Mouse (Mus musculus): Measurements from ENCODE around the gene Nucb1.
A peak's percentile ranks its signal among the peaks of the same experiment; 100 is the strongest.

Gene Nucb1

GRCm38 (mm10) chr7:45461326-45461725 lies 48.9 kb downstream of the Nucb1 start:
- DNase-seq, result no peak

DNA sequence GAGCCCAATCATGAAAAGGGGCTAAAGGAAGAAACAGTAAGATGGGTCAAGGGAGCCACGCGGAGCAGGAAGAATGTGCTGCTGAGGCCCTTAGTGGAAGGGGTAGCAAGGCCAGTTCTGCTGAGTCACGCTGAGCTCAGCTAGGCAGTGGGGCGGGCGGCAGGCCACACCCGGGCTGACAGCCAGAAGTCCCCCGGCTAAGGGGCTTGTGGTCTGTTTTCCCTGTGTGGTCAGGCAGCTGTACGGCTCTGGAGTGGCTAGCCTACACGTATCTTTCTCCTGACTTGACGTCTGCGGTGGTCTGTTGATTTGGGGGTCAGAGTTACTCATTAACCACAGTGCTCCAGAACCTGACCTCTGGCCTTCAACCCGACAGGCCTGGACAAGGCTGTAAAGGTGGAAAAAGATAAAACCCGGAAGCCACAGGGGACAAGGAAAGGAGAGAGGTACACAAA lies 49.3 kb downstream of the Nucb1 start:
- DNase-seq, result no peak

- no peak for DNase-seq
Measured at GRCm38 (mm10) chr7:45460377-45460776, 49.8 kb downstream of the Nucb1 start.

- peak; percentile 96 to 98 for DNase-seq
Measured at GRCm38 (mm10) chr7:45459564-45460140, 50.6 kb downstream of the Nucb1 start, which contains the start of gene Ftl1. Gene Ftl1 (minus strand): TSS chr7:45459884.

DNA sequence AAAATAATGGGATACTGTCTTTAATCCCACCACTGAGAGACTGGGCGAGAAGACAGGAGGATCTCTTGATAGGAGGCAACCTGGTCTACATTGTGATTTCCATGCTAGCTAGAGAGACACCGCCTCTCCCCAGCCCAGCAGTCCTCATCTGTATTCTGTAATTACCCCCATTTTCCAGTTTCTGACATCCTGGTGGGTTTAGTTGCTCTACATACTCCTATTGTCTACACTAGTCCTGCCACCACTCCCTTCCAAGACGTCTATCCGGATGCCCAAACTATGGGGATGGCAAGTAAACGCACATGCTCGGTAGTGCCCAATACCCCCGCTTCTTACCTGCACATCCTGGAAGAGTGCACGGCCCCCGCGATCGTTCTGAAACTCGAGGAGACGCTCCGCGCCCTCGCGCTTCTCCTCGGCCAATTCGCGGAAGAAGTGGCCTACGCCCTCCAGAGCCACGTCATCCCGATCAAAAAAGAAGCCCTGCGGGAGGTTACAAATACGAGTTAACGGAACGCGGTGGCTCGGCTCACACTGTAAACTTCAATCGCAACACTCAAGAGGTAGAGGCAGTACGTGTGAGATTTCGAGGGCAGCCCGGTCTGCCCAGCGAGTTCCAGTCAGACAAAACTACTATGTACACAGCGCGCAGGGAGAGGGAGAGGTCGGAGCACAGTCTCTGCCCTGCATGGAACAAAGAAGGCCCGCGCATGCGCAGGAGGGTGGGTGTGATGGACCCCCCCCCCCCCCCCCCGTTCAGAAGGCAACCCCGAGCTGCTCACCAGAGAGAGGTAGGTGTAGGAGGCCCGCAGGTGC lies 51.2 kb downstream of the Nucb1 start:
- DNase-seq, result peak; percentile 66 to 74

DNA sequence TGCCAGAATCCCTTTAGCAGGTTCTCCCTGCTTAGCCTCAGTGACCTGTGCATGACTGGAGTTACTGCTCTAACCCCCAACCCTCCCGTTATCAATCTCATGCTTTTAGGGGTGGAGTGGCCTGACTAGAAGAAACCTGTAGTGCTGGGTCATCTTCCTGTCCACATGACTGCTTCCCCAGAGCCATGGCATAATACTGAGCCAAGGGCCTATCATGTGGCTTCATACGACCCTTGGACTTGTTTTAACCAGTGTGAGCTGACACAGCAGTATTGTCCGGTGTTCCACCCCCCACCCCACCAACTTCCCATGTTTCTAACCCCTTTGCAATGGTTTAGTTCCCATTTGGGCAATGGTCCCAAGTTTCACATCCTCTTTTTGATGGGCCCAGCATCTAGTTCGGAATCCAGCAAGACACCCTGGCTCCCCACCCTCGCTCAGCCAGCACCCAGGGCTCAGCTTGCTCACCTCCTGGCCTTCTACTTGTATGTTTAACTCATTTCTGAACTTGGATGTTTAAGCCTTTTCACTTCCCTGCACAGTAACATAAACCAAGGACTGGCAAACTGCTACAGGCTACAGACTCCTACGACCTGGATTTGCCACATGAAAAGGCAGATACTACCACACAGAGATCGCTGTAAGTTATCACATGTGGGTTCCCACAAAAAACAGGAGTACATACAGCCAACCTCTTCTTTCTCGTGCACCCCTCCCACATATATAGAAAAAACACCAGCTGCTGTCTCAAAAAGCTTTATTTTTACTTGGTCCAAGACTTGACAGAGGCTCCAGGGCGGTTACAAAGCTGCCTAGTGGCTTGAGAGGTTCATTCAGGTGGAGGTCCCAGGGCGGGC lies 52.8 kb downstream of the Nucb1 start:
- DNase-seq, result no peak

- DNase-seq, result no peak
Measured at GRCm38 (mm10) chr7:45456721-45457203, 53.4 kb downstream of the Nucb1 start.

- no peak for DNase-seq
Measured at GRCm38 (mm10) chr7:45455932-45456696, 54.1 kb downstream of the Nucb1 start.

DNA sequence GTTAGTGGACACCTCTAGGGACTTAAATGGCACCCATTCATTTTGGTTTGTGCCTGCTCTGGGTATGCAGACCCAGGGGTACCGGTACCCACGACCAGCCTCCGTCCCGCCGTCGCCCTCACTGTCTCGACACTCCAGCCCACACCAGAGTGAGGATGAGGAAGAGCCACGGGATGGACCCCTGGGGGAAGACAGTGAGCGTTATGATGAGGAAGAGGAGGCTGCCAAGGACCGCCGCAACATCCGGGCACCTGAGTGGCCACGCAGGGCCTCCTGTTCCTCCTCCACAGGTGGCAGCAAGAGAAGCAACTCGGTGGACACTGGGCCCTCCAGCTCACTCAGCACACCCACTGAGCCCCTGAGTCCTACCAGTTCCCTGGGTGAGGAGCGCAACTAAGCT lies 55.2 kb downstream of the Nucb1 start:
- no peak for DNase-seq

- peak; percentile 50 to 59 for DNase-seq
Measured at GRCm38 (mm10) chr7:45451344-45451982, 58.7 kb downstream of the Nucb1 start.

DNA sequence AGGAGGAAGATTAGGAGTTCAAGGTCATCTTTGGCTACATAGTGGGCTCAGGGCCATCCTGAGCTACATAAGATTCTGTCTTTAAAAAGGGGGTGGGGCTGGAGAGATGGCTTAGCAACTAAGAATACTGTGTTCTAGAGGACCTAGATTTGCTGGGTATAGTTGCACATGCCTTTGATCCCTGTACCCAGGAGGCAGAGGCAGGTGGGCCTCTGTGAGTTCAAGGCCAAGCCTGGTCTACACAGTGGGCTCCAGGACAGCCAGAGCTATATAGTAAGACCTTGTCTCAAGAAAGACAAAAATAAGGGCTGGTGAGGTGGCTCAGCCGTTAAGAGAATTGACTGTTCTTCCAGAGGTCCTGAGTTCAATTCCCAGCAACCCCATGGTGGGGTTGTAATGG lies 60.2 kb downstream of the Nucb1 start:
- DNase-seq, result no peak

GRCm38 (mm10) chr7:45447325-45447990 lies 62.7 kb downstream of the Nucb1 start:
- DNase-seq, result no peak

GRCm38 (mm10) chr7:45446589-45446988 lies 63.6 kb downstream of the Nucb1 start:
- DNase-seq, result no peak

GRCm38 (mm10) chr7:45443526-45444420 lies 66.4 kb downstream of the Nucb1 start:
- no peak for DNase-seq

Data from thymus, adult 18-20 months (tissue).